Mouse (Mus musculus): ENCODE data around the gene Galnt9. TPM values are rescaled to one million over a fixed set of nuclear protein-coding genes. Genes with fewer than 3 reads are reported as not detected.

Galnt9 gene
- polyA plus RNA-seq (2012; rRNA removed): 0.16 and 0.29 TPM in 2 replicates

GRCm38 (mm10) chr5:110543951-110544690, at the start of gene Galnt9:
Galnt9 (plus strand) TSS chr5:110544355.

GRCm38 (mm10) chr5:110652719-110653648, 108.8 kb downstream of the Galnt9 start, which contains the start of the genes Noc4l and Ddx51:
Noc4l (minus strand) TSS chr5:110653417.
Ddx51 (plus strand) TSS chr5:110653451.

Other genes with a start within 250 kb of the Galnt9 start
- gene P2rx2, start 201.1 kb upstream of the Galnt9 start, polyA plus RNA-seq (2012; rRNA removed): 0.82 and 0.91 TPM in 2 replicates
- gene Lrcol1, start 199.6 kb upstream of the Galnt9 start, polyA plus RNA-seq (2012; rRNA removed): 0.13 TPM in 1 of 2 replicates, not detected in the other
- 59.1 and 96.9 TPM in 2 replicates for gene Fbrsl1, start 95.9 kb upstream of the Galnt9 start, polyA plus RNA-seq (2012; rRNA removed)
- gene Noc4l, start 109.1 kb downstream of the Galnt9 start, polyA plus RNA-seq (2012; rRNA removed): 24.1 and 34.4 TPM in 2 replicates
- 4.5 and 5.0 TPM in 2 replicates for gene Ddx51, start 109.1 kb downstream of the Galnt9 start, polyA plus RNA-seq (2012; rRNA removed)
- 19.3 and 25.2 TPM in 2 replicates for gene Ep400, start 226.4 kb downstream of the Galnt9 start, polyA plus RNA-seq (2012; rRNA removed)
- gene Pus1, start 236.3 kb downstream of the Galnt9 start, polyA plus RNA-seq (2012; rRNA removed): 10.5 and 11.8 TPM in 2 replicates